Mouse (Mus musculus) heart, adult 2 months (tissue): ENCODE results near the gene Cacna1d. TPM values are rescaled to one million over a fixed set of nuclear protein-coding genes. Genes with fewer than 3 reads are reported as not detected.

Experiments
- DNase-seq, 2 experiments: peaks; one replicate each; pipeline ENCODE4 v3.0.0; 2021
- H3K27ac ChIP-seq: fragments of 200-600 bp; 2 replicates; pipeline ENCODE4 v1.8.1; 2022
- H3K27me3 ChIP-seq: fragments of 200-500 bp; 2 replicates; pipeline ENCODE4 v1.6.1; 2012; ENCODE audit warnings: mild to moderate bottlenecking, low read length, inconsistent platforms, mixed read lengths; ENCODE audit not compliant: control insufficient read depth, insufficient read depth
- H3K36me3 ChIP-seq: fragments of 200-500 bp; 2 replicates; pipeline ENCODE4 v1.6.1; 2012; ENCODE audit warnings: low read length, inconsistent platforms; ENCODE audit not compliant: control insufficient read depth, insufficient read depth
- H3K4me1 ChIP-seq: fragments of 200-500 bp; 2 replicates; pipeline ENCODE4 v1.6.1; 2011; ENCODE audit warnings: low read length; ENCODE audit not compliant: control insufficient read depth, insufficient read depth
- H3K4me3 ChIP-seq: fragments of 200-600 bp; 2 replicates; pipeline ENCODE4 v1.8.1; 2022
- H3K79me2 ChIP-seq: fragments of 200-500 bp; replicated peaks from 2 replicates; pipeline ENCODE4 v1.6.1; 2012; ENCODE audit warnings: mild to moderate bottlenecking, inconsistent platforms, low read length, moderate library complexity, mixed read lengths; ENCODE audit not compliant: control insufficient read depth, insufficient read depth
- H3K9ac ChIP-seq: fragments of 200-500 bp; 2 replicates; pipeline ENCODE4 v1.6.1; 2012; ENCODE audit warnings: low read depth, mild to moderate bottlenecking, control low read depth, inconsistent platforms, low read length, mixed read lengths
- CTCF ChIP-seq: fragments of 200-600 bp; IDR thresholded peaks from 2 replicates; pipeline ENCODE4 v1.8.1; 2022; ENCODE audit warnings: antibody characterized with exemption, mild to moderate bottlenecking, moderate library complexity
- EP300 ChIP-seq: fragments of 200-500 bp; IDR thresholded peaks from 2 replicates; pipeline ENCODE4 v1.6.1; 2011; ENCODE audit warnings: low read depth, low read length, control low read depth; ENCODE audit not compliant: insufficient read depth
- POLR2A ChIP-seq: fragments of 200-500 bp; IDR thresholded peaks from 2 replicates; pipeline ENCODE4 v1.6.1; 2011; ENCODE audit warnings: mild to moderate bottlenecking, low read depth, low read length, control low read depth; ENCODE audit not compliant: insufficient read depth
- WGBS: fragments of 180-500 bp; shearing (Covaris S2); methylation state at CpG from one replicate; pipeline ENCODE4 v1.1.7; 2018; 5-methylcytosine and 5-hydroxymethylcytosine counted together
- intact Hi-C: fragments of 180-260 bp; cut with DNase I; formaldehyde crosslinking; loops from one replicate; pipeline ENCODE4 v1.15.1; 2025
- polyA plus RNA-seq: library from polyadenylated mRNA; depleted of rRNA; stranded (reverse); fragments of >200 nt; gene quantifications from 2 replicates; pipeline ENCODE4 v1.2.3, GENCODE M21; 2012
- total RNA-seq, 2 experiments: library from RNA; stranded (reverse); gene quantifications; 2 replicates each; pipeline ENCODE4 v1.2.3; 2021

The Cacna1d gene
- total and polyA plus RNA-seq, 3 experiments: 1.3 to 3.0 (median 2.1) TPM

DNA sequence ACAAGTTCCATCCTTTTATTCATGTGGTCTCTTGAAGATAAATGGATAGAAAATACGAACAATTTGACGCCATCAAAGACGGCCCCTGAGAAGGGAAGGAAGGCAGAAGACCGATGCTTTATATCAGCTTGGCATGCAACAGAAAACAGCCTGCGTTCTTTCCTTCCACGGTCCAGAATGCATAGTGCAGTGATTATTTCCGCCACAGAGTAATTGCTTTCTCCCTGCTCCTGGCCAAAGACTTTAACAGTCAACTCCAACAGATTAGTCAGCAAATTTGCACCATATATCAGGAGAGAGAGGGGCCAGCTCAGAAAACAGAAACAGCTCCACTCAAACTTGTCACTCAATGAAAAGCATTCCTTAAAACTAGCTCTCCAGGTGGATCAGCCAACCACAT is 71.8 kb downstream of the Cacna1d start:
- peaks cover 1% of the 10 kb centered on the region; the same call in 1 of the 2 replicates for H3K4me1 ChIP-seq
- WGBS: 37% methylated on average over 7 of the region's 7 CpGs
- TF ChIP-seq POLR2A (no peak), EP300 (no peak), CTCF (no peak)
- no peaks in the 10 kb centered on the region for H3K79me2 ChIP-seq
- H3K4me3 ChIP-seq: no peak overlapping the region
- no peak overlapping the region for H3K9ac ChIP-seq
- intact Hi-C loops: no loop called here
- DNase-seq: no peak
- H3K27ac ChIP-seq: no peak overlapping the region
- no peaks in the 10 kb centered on the region for H3K27me3 ChIP-seq
- H3K36me3 ChIP-seq: no peaks in the 10 kb centered on the region

GRCm38 (mm10) chr14:30419046-30419445 is 72.2 kb downstream of the Cacna1d start:
- intact Hi-C loops: no loop called here
- no peaks in the 10 kb centered on the region for H3K36me3 ChIP-seq
- TF ChIP-seq CTCF (no peak), POLR2A (no peak), EP300 (no peak)
- DNase-seq: no peak
- H3K79me2 ChIP-seq: no peaks in the 10 kb centered on the region
- H3K9ac ChIP-seq: no peak overlapping the region
- H3K27ac ChIP-seq: no peak overlapping the region
- 71% methylated on average over 6 of the region's 6 CpGs for WGBS
- H3K4me1 ChIP-seq: no peaks in the 10 kb centered on the region
- H3K4me3 ChIP-seq: no peak overlapping the region
- no peaks in the 10 kb centered on the region for H3K27me3 ChIP-seq

DNA sequence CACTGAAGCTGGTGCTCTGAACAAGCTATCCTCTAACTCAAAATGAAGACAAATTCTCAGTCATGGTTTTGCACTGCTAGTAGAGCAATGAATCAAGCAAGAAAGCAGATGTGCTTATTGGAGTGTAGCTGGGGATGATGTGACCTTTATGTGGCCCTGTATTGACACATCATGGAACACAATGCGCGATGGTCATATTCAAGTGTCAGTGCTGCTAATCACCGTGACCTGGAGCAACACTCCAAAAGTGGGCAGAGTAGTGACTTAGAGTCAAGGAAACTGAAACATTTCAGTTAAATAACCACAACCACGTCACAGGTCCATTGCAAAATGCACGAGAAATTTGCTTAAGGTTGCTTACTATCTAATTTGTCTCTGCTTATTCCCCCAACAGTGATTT is 75.4 kb downstream of the Cacna1d start:
- 89% methylated on average over 5 of the region's 5 CpGs for WGBS
- H3K9ac ChIP-seq: no peak overlapping the region
- no peaks in the 10 kb centered on the region for H3K36me3 ChIP-seq
- intact Hi-C loops: no loop called here
- no peaks in the 10 kb centered on the region for H3K79me2 ChIP-seq
- no peaks in the 10 kb centered on the region for H3K27me3 ChIP-seq
- H3K4me1 ChIP-seq: no peaks in the 10 kb centered on the region
- DNase-seq: no peak
- no peak overlapping the region for H3K27ac ChIP-seq
- no peak for TF ChIP-seq POLR2A
- no peak for TF ChIP-seq CTCF
- no peak for TF ChIP-seq EP300
- no peak overlapping the region for H3K4me3 ChIP-seq

DNA sequence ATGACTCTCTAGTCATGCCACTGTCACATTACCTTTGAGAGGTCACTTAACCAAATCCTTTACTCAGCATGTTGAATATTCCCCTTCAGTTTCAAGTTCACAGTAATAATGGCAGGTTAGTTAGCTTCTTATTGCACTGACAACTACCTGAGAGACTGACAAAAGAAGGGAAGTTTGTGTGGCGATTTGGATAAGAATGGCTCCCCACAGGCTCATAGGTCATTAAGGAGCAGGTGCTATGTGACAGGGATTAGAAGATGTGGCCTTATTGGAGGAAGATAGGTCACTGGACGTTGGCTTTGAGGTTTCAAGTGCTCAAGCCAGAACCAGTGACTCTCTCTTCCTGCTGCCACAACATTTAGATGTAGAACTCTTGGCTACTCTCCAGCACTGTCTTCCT is 77.1 kb downstream of the Cacna1d start:
- H3K4me3 ChIP-seq: no peak overlapping the region
- no peaks in the 10 kb centered on the region for H3K4me1 ChIP-seq
- no peaks in the 10 kb centered on the region for H3K79me2 ChIP-seq
- no peaks in the 10 kb centered on the region for H3K27me3 ChIP-seq
- no peak overlapping the region for H3K27ac ChIP-seq
- DNase-seq: no peak
- intact Hi-C loops: no loop called here
- no peak overlapping the region for H3K9ac ChIP-seq
- WGBS: 58% methylated on average over 2 of the region's 2 CpGs
- TF ChIP-seq POLR2A (no peak), EP300 (no peak), CTCF (no peak)
- no peaks in the 10 kb centered on the region for H3K36me3 ChIP-seq

DNA sequence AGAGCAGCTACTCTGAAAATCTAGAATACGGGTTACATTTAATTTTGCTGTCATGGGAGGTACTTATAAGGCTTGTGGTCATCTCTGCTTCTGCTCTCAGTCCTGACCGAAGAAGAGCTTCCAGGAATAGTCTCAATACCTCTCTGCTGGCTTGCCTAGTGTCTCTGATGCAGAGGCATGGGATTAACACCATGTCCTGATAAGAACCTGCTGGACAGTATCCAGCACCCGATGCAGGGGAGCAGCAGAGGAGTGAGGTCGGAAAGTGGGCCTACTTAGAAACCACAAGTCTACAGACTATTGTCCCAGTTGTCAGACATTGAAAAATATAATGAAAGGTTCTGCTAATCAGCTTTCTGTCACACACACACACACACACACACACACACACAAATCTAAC is 81.9 kb downstream of the Cacna1d start:
- Histone ChIP-seq H3K27ac (no peak overlapping the region), H3K4me3 (no peak overlapping the region), H3K9ac (no peak overlapping the region), H3K36me3 (no peaks in the 10 kb centered on the region), H3K4me1 (peaks cover 1% of the 10 kb centered on the region; the same call in 1 of the 2 replicates), H3K27me3 (no peaks in the 10 kb centered on the region), H3K79me2 (no peaks in the 10 kb centered on the region)
- WGBS: 31% methylated on average over 4 of the region's 4 CpGs
- TF ChIP-seq CTCF (no peak), POLR2A (no peak)
- no peak for DNase-seq
- intact Hi-C loops: no loop called here

- peak overlapping the region; percentile 29; the same call in 1 of the 2 replicates for H3K4me3 ChIP-seq
- no peak for TF ChIP-seq CTCF
- TF ChIP-seq POLR2A: no peak
- TF ChIP-seq EP300: no peak
- H3K27ac ChIP-seq: peak overlapping the region; percentile 70
- H3K27me3 ChIP-seq: no peaks in the 10 kb centered on the region
- intact Hi-C loops: no loop called here
- WGBS: 21% methylated on average over 8 of the region's 8 CpGs
- no peaks in the 10 kb centered on the region for H3K36me3 ChIP-seq
- peaks cover 1% of the 10 kb centered on the region; the same call in 1 of the 2 replicates for H3K4me1 ChIP-seq
- H3K79me2 ChIP-seq: no peaks in the 10 kb centered on the region
- DNase-seq: peak; percentile 29 to 31
- peak overlapping the region; percentile 33; the same call in 1 of the 2 replicates for H3K9ac ChIP-seq
Observed at GRCm38 (mm10) chr14:30405456-30406225, 85.6 kb downstream of the Cacna1d start.
